Mouse (Mus musculus): Measurements from ENCODE around the gene Wnk1.

DNA sequence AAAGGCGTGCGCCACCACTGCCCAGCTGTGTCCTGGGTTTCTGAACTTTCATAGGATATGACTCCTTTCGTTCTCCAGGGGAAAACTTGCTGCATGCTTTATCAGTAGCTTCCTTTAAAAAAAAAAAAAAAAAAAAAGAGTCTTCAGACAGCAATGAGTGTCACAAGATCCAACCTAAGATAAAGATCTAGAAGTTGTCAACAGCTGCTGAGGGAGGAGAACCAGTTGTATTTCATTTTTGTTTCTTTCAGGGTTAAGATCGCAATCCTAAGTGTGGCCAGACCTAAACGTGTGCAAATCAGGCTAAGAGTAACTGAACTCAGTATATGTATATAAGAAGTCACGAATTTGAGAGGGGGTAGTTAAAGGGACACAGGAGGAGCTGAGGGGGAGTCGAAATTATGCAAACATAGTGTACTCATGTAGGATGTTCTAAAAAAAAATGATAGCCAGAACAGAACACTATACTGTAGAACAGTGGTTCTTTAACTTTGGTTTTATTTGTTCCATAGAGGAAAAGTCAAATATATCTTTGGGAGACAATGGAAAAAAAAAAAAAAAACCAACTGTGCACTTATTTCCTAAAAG, 9.3 kb upstream of the Wnk1 start:
- TF ChIP-seq GATA1 (IDR thresholded peaks at IDR 0.05; ENCODE audit: borderline replicate concordance, low read length) (no peak), FLI1 (IDR thresholded peaks at IDR 0.05; ENCODE audit: low read length) (no peak)
